Mouse (Mus musculus) pancreas, adult 10 weeks (tissue): ENCODE results near the gene Klhl21. TPM values are rescaled to one million over a fixed set of nuclear protein-coding genes. Genes with fewer than 3 reads are reported as not detected.

ENCODE experiments used
- polyA plus RNA-seq: library from polyadenylated mRNA; stranded (reverse); fragments of 350-450 nt; fragmentation: Illumina TruSeq; extraction: RNeasy Lipid Tissue Mini Kit (QIAGEN cat#74804); gene quantifications from one replicate; pipeline ENCODE4 v1.2.3, GENCODE M21; 2015; ENCODE audit warnings: low read depth, low replicate concordance; ENCODE audit not compliant: insufficient read depth

The Klhl21 gene
- 4.6 TPM for polyA plus RNA-seq

DNA sequence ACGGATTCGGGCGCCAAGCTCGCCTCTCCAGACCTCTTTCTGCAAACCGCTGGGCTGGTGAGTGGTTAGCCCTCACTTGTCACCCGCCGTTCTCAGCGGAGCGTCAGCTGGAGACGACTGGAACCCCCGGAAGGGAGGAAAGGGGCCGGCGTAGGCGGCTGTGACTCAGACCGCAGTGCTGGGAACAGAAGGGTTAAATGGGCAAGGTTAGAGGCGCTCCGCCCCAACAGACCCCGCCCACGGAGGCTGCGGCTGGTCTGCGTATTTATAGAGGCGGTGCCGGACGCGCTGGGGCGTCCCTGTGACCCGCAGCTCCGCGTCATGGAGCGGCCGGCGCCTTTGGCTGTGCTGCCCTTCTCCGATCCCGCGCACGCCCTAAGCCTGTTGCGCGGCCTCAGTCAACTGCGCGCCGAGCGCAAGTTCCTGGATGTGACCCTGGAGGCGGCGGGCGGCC is at the start of gene Klhl21:
TSS of gene Klhl21 (plus strand) at position 182 of the 454 bp plus-strand sequence.

DNA sequence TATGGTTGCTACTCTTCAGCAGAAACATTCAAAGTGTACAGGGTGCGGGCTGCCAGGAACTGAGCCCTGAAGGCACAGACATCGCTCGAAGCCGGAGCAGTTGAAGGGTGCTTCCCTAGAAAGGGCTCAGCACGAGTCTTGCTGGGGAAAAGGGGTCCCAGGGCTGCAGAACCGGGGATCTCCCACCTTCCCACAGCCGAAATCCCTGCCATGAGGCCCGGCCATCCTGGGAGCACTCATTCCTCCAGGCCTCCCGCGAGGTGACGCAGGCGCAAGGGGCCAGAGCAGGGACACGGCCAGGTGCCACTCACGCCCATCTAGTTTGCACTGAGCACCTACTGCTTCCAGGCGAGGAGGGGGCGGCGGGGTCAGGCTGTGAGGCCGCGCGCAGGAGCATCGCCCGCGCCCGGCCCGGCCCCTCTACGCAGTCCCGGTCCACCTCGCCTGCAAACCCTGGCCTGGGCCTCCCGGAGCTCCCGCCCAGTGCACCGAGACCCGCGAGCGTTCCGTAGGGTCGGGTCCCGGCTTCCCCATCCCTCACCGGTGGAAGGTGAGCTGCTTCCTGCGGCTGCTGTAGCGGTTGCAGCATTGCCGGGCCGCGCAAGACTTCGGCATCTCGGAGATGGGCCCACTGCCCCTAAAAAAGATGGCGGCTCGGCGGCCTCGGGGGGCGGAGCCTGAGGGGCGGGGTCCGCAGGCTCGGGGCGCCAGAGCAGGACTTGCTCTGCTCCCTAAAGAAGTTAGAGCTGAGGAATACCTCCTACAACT is 20.1 kb upstream of the Klhl21 start, which contains the start of gene Thap3:
TSS of gene Thap3 (minus strand) at position 656 of the 768 bp plus-strand sequence.

DNA sequence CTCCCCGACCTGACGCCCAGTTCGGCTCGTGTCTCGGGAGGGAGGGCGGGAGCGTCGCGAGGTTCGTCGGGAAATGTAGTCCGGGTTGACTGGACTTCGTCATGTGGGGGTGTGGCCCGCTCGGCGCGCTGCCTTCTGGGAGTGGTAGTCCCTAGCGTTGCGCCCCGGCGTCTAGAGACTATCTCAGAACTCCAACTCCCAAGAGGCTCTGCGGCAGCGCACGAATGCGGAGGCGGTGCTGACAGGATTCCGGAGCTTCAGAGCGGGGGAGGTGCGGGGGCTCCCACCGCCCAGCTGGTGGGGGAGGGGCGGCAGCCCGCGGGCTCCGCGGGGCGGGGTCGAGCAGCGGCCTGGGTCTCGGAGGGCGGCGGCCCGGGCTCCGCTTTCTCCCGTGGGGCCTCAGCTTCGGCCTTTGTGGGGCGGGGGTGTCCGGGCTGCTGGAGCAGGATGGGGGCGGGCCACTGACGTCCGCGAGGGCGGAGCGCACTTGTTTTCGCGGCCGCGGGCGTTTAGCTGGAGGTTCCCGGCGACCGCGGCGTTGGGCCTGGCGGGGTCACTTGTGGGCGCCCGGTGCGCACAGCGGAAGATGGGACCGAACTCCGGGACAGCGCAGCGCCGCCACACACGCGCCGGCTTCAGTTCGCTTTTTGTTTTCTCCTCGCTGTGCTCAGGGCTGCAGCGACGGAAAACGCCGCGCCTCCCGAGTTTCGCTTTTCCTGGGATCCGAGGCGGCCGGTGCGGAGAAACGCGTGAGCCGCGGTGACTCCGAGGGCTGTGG is 12.2 kb upstream of the Klhl21 start, which contains the start of gene Phf13:
TSS of gene Phf13 (minus strand) at position 86 of the 778 bp plus-strand sequence.

DNA sequence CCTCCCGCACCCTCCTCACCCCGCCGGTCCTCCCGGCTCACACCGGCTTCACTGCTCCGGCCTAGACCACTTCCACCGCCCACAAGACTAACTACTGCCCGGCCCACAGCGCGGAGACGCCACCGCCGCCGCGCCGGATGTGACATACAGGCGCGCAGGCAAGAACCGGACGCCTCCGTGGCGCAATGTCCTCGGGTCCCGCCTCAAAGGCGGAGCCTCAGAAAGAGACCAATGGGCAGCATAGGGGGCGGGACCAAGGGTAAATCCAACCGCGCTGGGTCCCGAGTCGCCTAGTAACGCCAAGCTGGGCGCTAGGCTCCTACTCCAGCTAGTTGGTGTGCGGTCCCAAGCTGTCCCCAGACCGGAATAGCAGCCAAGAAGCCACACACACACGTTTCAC is 18.9 kb downstream of the Klhl21 start, which contains the start of gene Zbtb48:
TSS of gene Zbtb48 (minus strand) at position 148 of the 400 bp plus-strand sequence.

DNA sequence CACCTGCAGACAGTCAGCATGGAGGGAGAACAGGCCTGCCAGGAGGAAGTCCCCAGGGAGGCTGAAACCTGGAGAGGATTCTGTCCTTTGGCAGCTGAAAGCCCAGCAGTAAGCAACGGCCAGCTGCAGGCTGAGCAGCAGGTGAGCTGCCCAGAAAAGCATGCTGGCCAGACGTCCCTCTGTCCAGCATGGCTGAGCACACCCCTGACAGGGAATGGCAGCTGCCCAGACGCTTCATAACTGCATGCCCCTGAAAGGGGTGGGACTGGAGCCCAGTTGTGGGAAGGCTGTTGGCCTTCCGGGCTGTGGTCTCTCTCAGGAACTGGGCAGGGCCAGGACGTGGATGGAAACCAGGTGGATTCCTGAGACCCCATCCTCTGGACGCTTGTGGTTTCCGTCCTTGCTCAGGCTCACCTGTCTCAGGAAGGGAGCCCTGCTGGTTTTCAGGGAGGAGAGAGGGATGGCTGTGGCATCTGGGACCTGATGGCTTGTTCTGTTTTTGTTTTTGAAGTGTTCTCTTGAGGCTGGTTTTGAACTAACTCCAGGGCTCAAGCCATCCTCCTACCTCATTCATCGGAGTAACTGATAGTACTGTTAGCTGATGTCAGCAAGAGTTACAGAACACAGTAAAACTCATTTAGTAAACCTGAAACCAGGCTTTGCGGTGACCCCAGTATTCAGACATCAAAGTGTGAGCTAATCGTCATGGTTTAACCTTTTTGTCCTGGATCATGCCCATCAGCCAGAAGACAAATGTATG is 29.8 kb downstream of the Klhl21 start, which contains the start of gene Tas1r1:
TSS of gene Tas1r1 (minus strand) at position 344 of the 760 bp plus-strand sequence.

DNA sequence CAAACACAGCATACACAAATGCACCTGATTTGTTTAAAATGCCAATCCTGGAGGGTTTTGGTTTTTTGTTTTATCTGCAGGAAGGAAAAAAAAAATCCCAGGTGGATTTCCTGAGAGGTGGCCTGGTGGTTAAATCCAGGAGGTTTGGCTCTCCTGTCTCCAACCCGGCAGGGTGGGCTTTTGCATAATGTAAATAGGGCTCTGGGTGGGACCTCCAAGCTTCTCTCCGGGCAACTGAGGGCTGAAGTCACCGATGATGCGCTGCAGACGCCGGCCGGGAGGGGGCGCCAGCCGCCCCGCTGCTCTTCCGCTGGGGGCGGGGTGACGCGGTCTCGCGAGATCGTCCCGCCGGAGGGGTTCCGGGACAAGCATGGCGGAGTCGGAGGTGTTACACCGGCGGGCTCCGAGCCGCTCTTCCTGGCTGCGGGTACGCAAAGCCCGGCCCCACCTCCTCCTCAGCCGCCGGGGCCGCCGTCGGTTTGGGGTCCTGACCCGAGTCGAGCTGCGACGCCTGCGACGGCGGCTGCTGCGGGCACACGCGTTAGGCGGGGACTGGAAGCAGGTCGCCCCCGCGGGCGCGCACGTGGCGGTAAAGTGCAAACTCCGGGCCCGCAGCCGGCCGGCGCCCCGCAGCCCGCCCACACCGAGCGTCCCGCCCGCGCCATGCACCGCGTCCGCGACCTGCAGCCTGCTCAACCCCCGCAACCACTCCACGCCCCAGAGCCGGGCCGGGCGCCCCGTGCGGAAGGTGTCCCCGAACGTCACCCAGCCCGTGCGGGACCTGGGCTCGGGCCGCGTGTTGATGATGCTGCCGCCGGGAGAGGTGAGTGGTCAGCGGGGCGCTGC is 30.6 kb downstream of the Klhl21 start, which contains the start of gene Nol9:
TSS of gene Nol9 (plus strand) at position 337 of the 846 bp plus-strand sequence.

Other genes starting within 250 kb of the Klhl21 start
- gene Camta1, start 146.9 kb upstream of the Klhl21 start, polyA plus RNA-seq: 2.3 TPM
- gene Dnajc11, start 75.1 kb upstream of the Klhl21 start, polyA plus RNA-seq: 16.4 TPM
- 14.0 TPM for gene Thap3, start 19.8 kb upstream of the Klhl21 start, polyA plus RNA-seq
- gene Phf13, start 12.5 kb upstream of the Klhl21 start, polyA plus RNA-seq: 3.2 TPM
- gene Zbtb48, start 18.9 kb downstream of the Klhl21 start, polyA plus RNA-seq: 9.8 TPM
- gene Tas1r1, start 29.8 kb downstream of the Klhl21 start, polyA plus RNA-seq: not detected
- 5.2 TPM for gene Nol9, start 30.5 kb downstream of the Klhl21 start, polyA plus RNA-seq
- 7.3 TPM for gene Plekhg5, start 63.7 kb downstream of the Klhl21 start, polyA plus RNA-seq
- gene Tnfrsf25, start 107.1 kb downstream of the Klhl21 start, polyA plus RNA-seq: 2.1 TPM
- 1.5 TPM for gene Espn, start 143.6 kb downstream of the Klhl21 start, polyA plus RNA-seq
- not detected for gene Hes2, start 150.1 kb downstream of the Klhl21 start, polyA plus RNA-seq
- 6.0 TPM for gene Acot7, start 169.3 kb downstream of the Klhl21 start, polyA plus RNA-seq